Mouse (Mus musculus): ENCODE results near the gene Igdcc4. TPM values are rescaled to one million over a fixed set of nuclear protein-coding genes. Genes with fewer than 3 reads are reported as not detected.
A peak's percentile ranks its signal among the peaks of the same experiment; 100 is the strongest.

Gene Igdcc4
- polyA plus RNA-seq, 1 experiment from 2014 or later, result 8.9 TPM

GRCm38 (mm10) chr9:65094237-65094636 lies 7.0 kb upstream of the Igdcc4 start:
- DNase-seq (ENCODE audit: low spot score), result peak; percentile 32

GRCm38 (mm10) chr9:65101686-65102376 lies 545 bp downstream of the Igdcc4 start:
- Histone ChIP-seq H3K27me3 (ENCODE audit: low read depth, poor library complexity, severe bottlenecking) (peaks cover 14% of the 10 kb centered on the region), H3K27ac (replicated peaks) (peak overlapping the region; percentile 95), H3K4me1 (peaks cover 39% of the 10 kb centered on the region), H3K4me3 (peak overlapping the region; percentile 83), H3K36me3 (no peaks in the 10 kb centered on the region), H3K9me3 (replicated peaks) (peaks cover 8% of the 10 kb centered on the region)
- DNase-seq (ENCODE audit: low spot score), result peak; percentile 75
- WGBS, result under 1% methylated on average over 39 of the region's 39 CpGs

More at GRCm38 (mm10) chr9:65094237-65094636, 7.0 kb upstream of the Igdcc4 start:
- no peaks in the 10 kb centered on the region for H3K36me3 ChIP-seq
- no peaks in the 10 kb centered on the region for H3K9me3 ChIP-seq (replicated peaks)
- H3K4me1 ChIP-seq, result peaks cover 7% of the 10 kb centered on the region
- no peak overlapping the region for H3K4me3 ChIP-seq
- H3K27me3 ChIP-seq (ENCODE audit: low read depth, poor library complexity, severe bottlenecking), result no peaks in the 10 kb centered on the region
- WGBS, result 67% methylated on average over 6 of the region's 6 CpGs
- H3K27ac ChIP-seq (replicated peaks), result no peak overlapping the region

GRCm38 (mm10) chr9:65102377-65103172 lies 1.3 kb downstream of the Igdcc4 start:
- Histone ChIP-seq H3K36me3 (no peaks in the 10 kb centered on the region), H3K27me3 (ENCODE audit: low read depth, poor library complexity, severe bottlenecking) (peaks cover 14% of the 10 kb centered on the region), H3K4me1 (peaks cover 39% of the 10 kb centered on the region), H3K27ac (replicated peaks) (peak overlapping the region; percentile 95), H3K4me3 (peak overlapping the region; percentile 83), H3K9me3 (replicated peaks) (peaks cover 8% of the 10 kb centered on the region)
- peak; percentile 82 for DNase-seq (ENCODE audit: low spot score)
- WGBS, result under 1% methylated on average over 36 of the region's 36 CpGs

- WGBS, result 23% methylated on average over 8 of the region's 8 CpGs
- H3K9me3 ChIP-seq (replicated peaks), result peaks cover 8% of the 10 kb centered on the region
- DNase-seq (ENCODE audit: low spot score), result no peak
- H3K4me1 ChIP-seq, result peaks cover 39% of the 10 kb centered on the region
- H3K27me3 ChIP-seq (ENCODE audit: low read depth, poor library complexity, severe bottlenecking), result peaks cover 14% of the 10 kb centered on the region
- H3K27ac ChIP-seq (replicated peaks), result peak overlapping the region; percentile 95
- no peaks in the 10 kb centered on the region for H3K36me3 ChIP-seq
- H3K4me3 ChIP-seq, result peak overlapping the region; percentile 83
These were observed 2.0 kb downstream of the Igdcc4 start for GRCm38 (mm10) chr9:65103173-65103752.

- Histone ChIP-seq H3K27ac (replicated peaks) (no peak overlapping the region; the same call in 1 of the 2 replicates), H3K4me3 (no peak overlapping the region), H3K4me1 (peaks cover 53% of the 10 kb centered on the region), H3K36me3 (no peaks in the 10 kb centered on the region), H3K27me3 (ENCODE audit: low read depth, poor library complexity, severe bottlenecking) (peaks cover 14% of the 10 kb centered on the region), H3K9me3 (replicated peaks) (no peaks in the 10 kb centered on the region)
- 89% methylated on average over 4 of the region's 4 CpGs for WGBS
- no peak for DNase-seq (ENCODE audit: low spot score)
These were observed 5.5 kb downstream of the Igdcc4 start for GRCm38 (mm10) chr9:65106821-65107220.

- Histone ChIP-seq H3K4me1 (peaks cover 42% of the 10 kb centered on the region), H3K27me3 (ENCODE audit: low read depth, poor library complexity, severe bottlenecking) (peaks cover 12% of the 10 kb centered on the region), H3K27ac (replicated peaks) (no peak overlapping the region; the same call in 1 of the 2 replicates), H3K36me3 (no peaks in the 10 kb centered on the region), H3K9me3 (replicated peaks) (no peaks in the 10 kb centered on the region), H3K4me3 (no peak overlapping the region)
- no peak for DNase-seq (ENCODE audit: low spot score)
- 83% methylated on average over 1 of the region's 1 CpGs for WGBS
These were observed 6.6 kb downstream of the Igdcc4 start for GRCm38 (mm10) chr9:65107893-65108292.

GRCm38 (mm10) chr9:65109132-65110072 lies 8.1 kb downstream of the Igdcc4 start:
- peak; percentile 84 for DNase-seq (ENCODE audit: low spot score)
- 6% methylated on average over 24 of the region's 24 CpGs for WGBS
- Histone ChIP-seq H3K36me3 (peaks cover 7% of the 10 kb centered on the region), H3K27ac (replicated peaks) (peak overlapping the region; percentile 92), H3K4me3 (peak overlapping the region; percentile 39), H3K27me3 (ENCODE audit: low read depth, poor library complexity, severe bottlenecking) (no peaks in the 10 kb centered on the region), H3K4me1 (peaks cover 30% of the 10 kb centered on the region), H3K9me3 (replicated peaks) (no peaks in the 10 kb centered on the region)

GRCm38 (mm10) chr9:65111698-65112097 lies 10.4 kb downstream of the Igdcc4 start:
- Histone ChIP-seq H3K36me3 (peaks cover 15% of the 10 kb centered on the region), H3K9me3 (replicated peaks) (no peaks in the 10 kb centered on the region), H3K4me1 (peaks cover 25% of the 10 kb centered on the region), H3K4me3 (no peak overlapping the region), H3K27me3 (ENCODE audit: low read depth, poor library complexity, severe bottlenecking) (no peaks in the 10 kb centered on the region), H3K27ac (replicated peaks) (no peak overlapping the region)
- 88% methylated on average over 5 of the region's 5 CpGs for WGBS
- DNase-seq (ENCODE audit: low spot score), result no peak

GRCm38 (mm10) chr9:65113694-65114093 lies 12.4 kb downstream of the Igdcc4 start:
- H3K27ac ChIP-seq (replicated peaks), result peak overlapping the region; percentile 63
- peaks cover 21% of the 10 kb centered on the region for H3K4me1 ChIP-seq
- H3K9me3 ChIP-seq (replicated peaks), result no peaks in the 10 kb centered on the region
- no peaks in the 10 kb centered on the region for H3K27me3 ChIP-seq (ENCODE audit: low read depth, poor library complexity, severe bottlenecking)
- H3K36me3 ChIP-seq, result peaks cover 24% of the 10 kb centered on the region
- no peak for DNase-seq (ENCODE audit: low spot score)
- H3K4me3 ChIP-seq, result no peak overlapping the region
- WGBS, result 93% methylated on average over 2 of the region's 2 CpGs

- peaks cover under 1% of the 10 kb centered on the region; the same call in 1 of the 2 replicates for H3K4me1 ChIP-seq
- H3K27me3 ChIP-seq (ENCODE audit: low read depth, poor library complexity, severe bottlenecking), result no peaks in the 10 kb centered on the region
- no peak overlapping the region for H3K4me3 ChIP-seq
- DNase-seq (ENCODE audit: low spot score), result no peak
- 83% methylated on average over 2 of the region's 2 CpGs for WGBS
- H3K27ac ChIP-seq (replicated peaks), result no peak overlapping the region
- H3K9me3 ChIP-seq (replicated peaks), result no peaks in the 10 kb centered on the region
- H3K36me3 ChIP-seq, result peaks cover 27% of the 10 kb centered on the region
These were observed 14.6 kb downstream of the Igdcc4 start for GRCm38 (mm10) chr9:65115891-65116290.

GRCm38 (mm10) chr9:65117516-65117915 lies 16.2 kb downstream of the Igdcc4 start:
- Histone ChIP-seq H3K36me3 (peaks cover 27% of the 10 kb centered on the region), H3K27ac (replicated peaks) (no peak overlapping the region), H3K4me1 (peaks cover 2% of the 10 kb centered on the region), H3K4me3 (no peak overlapping the region), H3K27me3 (ENCODE audit: low read depth, poor library complexity, severe bottlenecking) (peaks cover 13% of the 10 kb centered on the region), H3K9me3 (replicated peaks) (no peaks in the 10 kb centered on the region)
- 88% methylated on average over 2 of the region's 2 CpGs for WGBS
- no peak for DNase-seq (ENCODE audit: low spot score)

- WGBS, result 6% methylated on average over 3 of the region's 3 CpGs
- peaks cover 47% of the 10 kb centered on the region for H3K27me3 ChIP-seq (ENCODE audit: low read depth, poor library complexity, severe bottlenecking)
- H3K4me3 ChIP-seq, result no peak overlapping the region
- peaks cover 21% of the 10 kb centered on the region for H3K4me1 ChIP-seq
- no peak overlapping the region for H3K27ac ChIP-seq (replicated peaks)
- peak; percentile 74 for DNase-seq (ENCODE audit: low spot score)
- H3K9me3 ChIP-seq (replicated peaks), result no peaks in the 10 kb centered on the region
- H3K36me3 ChIP-seq, result peaks cover 20% of the 10 kb centered on the region; the same call in 1 of the 2 replicates
These were observed 19.6 kb downstream of the Igdcc4 start for GRCm38 (mm10) chr9:65120935-65121334.

Measured in midbrain, embryonic 10.5 days (tissue).